ENCODE assay signal across 8 mouse cellular contexts in the genomic region with DNA sequence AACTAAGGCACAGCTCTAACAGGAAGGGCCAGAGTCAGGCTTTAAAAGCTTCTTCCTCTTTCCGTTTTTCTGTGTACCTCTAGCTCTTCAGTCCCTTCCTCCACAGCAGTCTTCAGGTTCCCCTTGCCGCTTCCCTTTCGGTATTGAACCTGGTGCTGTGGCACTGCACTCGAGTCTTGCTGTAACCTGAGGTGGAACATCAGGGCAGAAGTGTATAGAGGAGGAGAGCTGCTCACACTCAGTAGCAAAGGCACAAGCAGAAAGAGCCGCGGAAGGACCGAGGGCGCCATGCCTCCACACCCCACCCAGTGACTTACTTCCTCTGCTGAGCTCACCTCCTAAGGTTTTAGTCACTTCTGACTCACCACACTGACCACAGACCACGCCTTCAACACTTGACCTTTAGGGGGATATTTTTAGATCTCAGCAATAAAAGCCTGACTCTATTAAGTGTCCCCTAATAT. TPM values are rescaled to one million over a fixed set of nuclear protein-coding genes. Genes with fewer than 3 reads are reported as not detected.
DNase-seq lines count a peak whose midpoint lies in the region; ATAC-seq lines count a peak whose summit lies in the region.

A gene (minus strand): TSS at position 321 of the 464 bp plus-strand sequence.

- H3K27ac ChIP-seq in intestine, embryonic 15.5 days, result no peak within 1 kb of the TSS
- no peak within 1 kb of the TSS for H3K27ac ChIP-seq in intestine, embryonic 16.5 days (ENCODE audit: low read length)
- H3K27ac ChIP-seq in heart, embryonic 11.5 days (ENCODE audit: low read depth, low read length), result no peak within 1 kb of the TSS

- no peak for ATAC-seq in intestine, embryonic 15.5 days
- no peak for ATAC-seq in intestine, embryonic 16.5 days
- ATAC-seq in heart, embryonic 11.5 days (replicated peaks; ENCODE audit: insufficient number of reproducible peaks, low FRiP score, low TSS enrichment), result no peak
- ATAC-seq in megakaryocyte, adult 5-6 weeks (ENCODE audit: poor library complexity, severe bottlenecking), result peak; percentile 88

- no peak within 1 kb of the TSS for H3K4me3 ChIP-seq in intestine, embryonic 15.5 days (replicated peaks)
- no peak within 1 kb of the TSS for H3K4me3 ChIP-seq in intestine, embryonic 16.5 days (ENCODE audit: low read length)
- no peak within 1 kb of the TSS for H3K4me3 ChIP-seq in heart, embryonic 11.5 days (ENCODE audit: low read depth, low read length)

- intact Hi-C loops in left cerebral cortex, postnatal 14 days (cut with DNase I), result no loop called here

- no peaks in the 10 kb centered on the region for H3K9me3 ChIP-seq in intestine, embryonic 15.5 days
- no peaks in the 10 kb centered on the region for H3K9me3 ChIP-seq in intestine, embryonic 16.5 days (ENCODE audit: control insufficient read depth, low read length)
- H3K9me3 ChIP-seq in heart, embryonic 11.5 days (replicated peaks; ENCODE audit: control insufficient read depth, low read length), result 0 out of 2 replicates have a peak, but pooled peaks cover 2% of the 10 kb centered on the region

- H3K27me3 ChIP-seq in intestine, embryonic 15.5 days (replicated peaks), result no peaks in the 10 kb centered on the region
- no peaks in the 10 kb centered on the region for H3K27me3 ChIP-seq in intestine, embryonic 16.5 days (replicated peaks; ENCODE audit: control insufficient read depth, insufficient read depth, low read length)
- no peaks in the 10 kb centered on the region for H3K27me3 ChIP-seq in heart, embryonic 11.5 days (ENCODE audit: control insufficient read depth, insufficient read depth, low read length)

- H3K4me1 ChIP-seq in intestine, embryonic 15.5 days (replicated peaks), result no peaks in the 10 kb centered on the region
- no peaks in the 10 kb centered on the region for H3K4me1 ChIP-seq in intestine, embryonic 16.5 days (ENCODE audit: control insufficient read depth, insufficient read depth, low read length)
- H3K4me1 ChIP-seq in heart, embryonic 11.5 days (ENCODE audit: control insufficient read depth, insufficient read depth, low read length), result no peaks in the 10 kb centered on the region

- H3K36me3 ChIP-seq in intestine, embryonic 15.5 days, result no peaks in the 10 kb centered on the region
- H3K36me3 ChIP-seq in intestine, embryonic 16.5 days (ENCODE audit: control insufficient read depth, insufficient read depth, low read length), result no peaks in the 10 kb centered on the region
- H3K36me3 ChIP-seq in heart, embryonic 11.5 days (ENCODE audit: control insufficient read depth, insufficient read depth, low read length), result no peaks in the 10 kb centered on the region

- peak; percentile 16 for DNase-seq in adrenal gland, postnatal 14 days
- no peak for DNase-seq in left cerebral cortex, postnatal 14 days (ENCODE audit: low spot score in 2 of 2)
- peak; percentile 30 to 69 for DNase-seq in spleen, postnatal 4 days (ENCODE audit: low spot score in 2 of 2)
- DNase-seq in cerebellum, postnatal 10 days, result no peak

- H3K4me2 ChIP-seq in intestine, embryonic 15.5 days (replicated peaks), result no peak within 1 kb of the TSS
- no peak within 1 kb of the TSS for H3K4me2 ChIP-seq in intestine, embryonic 16.5 days (ENCODE audit: low read depth, low read length)
- H3K4me2 ChIP-seq in heart, embryonic 11.5 days, result no peak within 1 kb of the TSS

- H3K9ac ChIP-seq in intestine, embryonic 15.5 days, result no peak within 1 kb of the TSS
- H3K9ac ChIP-seq in intestine, embryonic 16.5 days (ENCODE audit: low read depth, low read length), result no peak within 1 kb of the TSS
- H3K9ac ChIP-seq in heart, embryonic 11.5 days (ENCODE audit: low read depth, low read length), result no peak within 1 kb of the TSS; the same call in 1 of the 2 replicates

- WGBS in intestine, embryonic 15.5 days, result 83% methylated on average over 9 of the region's 9 CpGs
- WGBS in intestine, embryonic 16.5 days, result 80% methylated on average over 9 of the region's 9 CpGs
- WGBS in heart, embryonic 11.5 days (ENCODE audit: insufficient replicate concordance), result 73% methylated on average over 9 of the region's 9 CpGs

RNA-seq across cellular contexts. Expression of the gene that starts here (rescaled TPM):
- polyA plus RNA-seq in intestine, embryonic 15.5 days (2015; fragmentation: Nextera tagmentation; extraction: Ambion mirVana), result 15.0 and 16.6 TPM in 2 replicates
- polyA plus RNA-seq in intestine, embryonic 16.5 days (2015; fragmentation: Nextera tagmentation; extraction: Ambion mirVana), result 8.2 and 8.9 TPM in 2 replicates
- 10.6 and 19.0 TPM in 2 replicates for total RNA-seq in adrenal gland, postnatal 14 days (2021)
- polyA plus RNA-seq in heart, embryonic 11.5 days (2014; fragmentation: Nextera tagmentation; extraction: Ambion mirVana), result 20.1 and 22.7 TPM in 2 replicates
- 100 to 1,000 TPM; 159 to 167 TPM for total RNA-seq in left cerebral cortex, postnatal 14 days (2021)
- 4.7 and 11.1 TPM in 2 replicates for total RNA-seq in megakaryocyte, adult 5-6 weeks (2015)
- total RNA-seq in megakaryocyte, adult 5-6 weeks (2017), result 2.5 and 3.5 TPM in 2 replicates

Comparison
In these comparisons a context has a peak if more than half of its experiments do, and no peak if none do; other contexts are left out.
1. DNase-seq: peak in adrenal gland, postnatal 14 days (single experiment) and spleen, postnatal 4 days (2 of 2); none in left cerebral cortex, postnatal 14 days (0 of 2) and cerebellum, postnatal 10 days (0 of 2).